9 mouse cellular contexts compared by ENCODE assay signal in genomic region chr16:29734738-29735250, GRCm38 (mm10).
DNase-seq lines count a peak whose midpoint lies in the region; ATAC-seq and TF ChIP-seq lines count a peak whose summit lies in the region.
"Had no signal": no experiment of that assay in that cellular context is flagged by ENCODE, and none has a peak within 500 bp of the region (broad histone marks: within the 10 kb centered on the region; RNA-seq: fewer than 3 reads in every experiment).

No protein-coding gene starts in this region.

- no peak for TF ChIP-seq POLR2A in brain, embryonic 14.5 days (IDR thresholded peaks at IDR 0.05; ENCODE audit: borderline replicate concordance, extremely low read depth, insufficient read depth, insufficient read length, poor library complexity, severe bottlenecking)

- H3K27ac ChIP-seq in ES-E14 (ENCODE audit: insufficient read depth, low read depth, low read length, poor library complexity, severe bottlenecking): 0 out of 2 replicates have a peak overlapping the region, but pooled peaks have one; percentile 8
- H3K27ac ChIP-seq in lung, embryonic 14.5 days (ENCODE audit: low read depth): peak overlapping the region; percentile 92
- H3K27ac ChIP-seq: macrophage had no signal

- peak; percentile 77 for ATAC-seq in lung, embryonic 14.5 days (ENCODE audit: insufficient read depth)

- H3K36me3 ChIP-seq in ES-E14 (ENCODE audit: control insufficient read depth, insufficient read depth, low read length, poor library complexity, severe bottlenecking): no peaks in the 10 kb centered on the region
- H3K36me3 ChIP-seq in lung, embryonic 14.5 days (ENCODE audit: insufficient read depth): no peaks in the 10 kb centered on the region

- peak overlapping the region; percentile 43 for H3K4me2 ChIP-seq in lung, embryonic 14.5 days

- DNase-seq in ES-E14 (ENCODE audit: low read depth, low spot score): peak; percentile 48
- peak; percentile 90 for DNase-seq in brain, embryonic 14.5 days (ENCODE audit: low read depth)
- DNase-seq in heart, adult 9 months (ENCODE audit: low spot score in 2 of 2): peak; percentile 72
- peak; percentile 68 for DNase-seq in kidney, adult 11 months
- DNase-seq in lung, embryonic 14.5 days: peak; percentile 83
- peak; percentile 47 for DNase-seq in skeletal muscle tissue, adult 2 months (ENCODE audit: low read depth, low spot score)
- no peak for DNase-seq in ovary, postnatal 36 days (ENCODE audit: low spot score)
- DNase-seq in cerebellum, postnatal 36 days: no peak

- H3K4me3 ChIP-seq in ES-E14 (ENCODE audit: insufficient read depth in 1 of 2, low read depth in 1 of 2, low read length in 2 of 2, poor library complexity in 1 of 2, severe bottlenecking in 1 of 2): no peak overlapping the region
- H3K4me3 ChIP-seq in lung, embryonic 14.5 days (ENCODE audit: low read depth, low read length): no peak overlapping the region

- no peaks in the 10 kb centered on the region for H3K9me3 ChIP-seq in ES-E14 (ENCODE audit: control insufficient read depth, insufficient read depth, low read depth, low read length)
- no peaks in the 10 kb centered on the region for H3K9me3 ChIP-seq in lung, embryonic 14.5 days (ENCODE audit: low read depth, low read length)

- peaks cover 0 to 11% of the 10 kb centered on the region in 2 experiments; a peak in 2 of 4 replicates for H3K4me1 ChIP-seq in ES-E14 (ENCODE audit: control insufficient read depth in 2 of 2, insufficient read depth in 2 of 2, low read length in 2 of 2, poor library complexity in 1 of 2)
- H3K4me1 ChIP-seq in lung, embryonic 14.5 days (ENCODE audit: insufficient read depth): peaks cover 37% of the 10 kb centered on the region

- in situ Hi-C loops in ES-E14 (cut with MboI; ENCODE audit: low sequenced_read_pairs in 2 of 2, unreplicated experiment in 2 of 2): no loop called here

- no peak overlapping the region for H3K9ac ChIP-seq in ES-E14 (ENCODE audit: insufficient read depth, low read depth, low read length, poor library complexity, severe bottlenecking)
- H3K9ac ChIP-seq in lung, embryonic 14.5 days: peak overlapping the region; percentile 20

- 3% methylated on average over 12 of the region's 12 CpGs for WGBS in lung, embryonic 14.5 days

- no peaks in the 10 kb centered on the region; the same call in 1 of the 2 replicates for H3K27me3 ChIP-seq in lung, embryonic 14.5 days (ENCODE audit: insufficient read depth, low read length)

- no peak for TF ChIP-seq CTCF in brain, embryonic 14.5 days (IDR thresholded peaks at IDR 0.05; ENCODE audit: borderline replicate concordance, extremely low read depth, insufficient read depth, insufficient read length)
- no peak for TF ChIP-seq CTCF in lung, embryonic 14.5 days (IDR thresholded peaks at IDR 0.05; ENCODE audit: low read depth)

TF ChIP-seq in ES-E14, 5 proteins besides CTCF, POLR2A, EP300 and RAD21:
- TF ChIP-seq CHD2 (IDR thresholded peaks at IDR 0.05; ENCODE audit: low read depth, low read length) (no peak), MAFK (IDR thresholded peaks at IDR 0.05; ENCODE audit: insufficient read depth, low read depth, low read length) (no peak), HCFC1 (IDR thresholded peaks at IDR 0.05; ENCODE audit: borderline replicate concordance, insufficient read depth, low read length) (no peak), ZC3H11A (IDR thresholded peaks at IDR 0.05; ENCODE audit: borderline replicate concordance, low read depth, low read length) (no peak), ZNF384 (IDR thresholded peaks at IDR 0.05; ENCODE audit: low read depth, low read length) (no peak)

Comparison
In these comparisons a context has a peak if more than half of its experiments do, and no peak if none do; other contexts are left out.
1. DNase-seq: peak in ES-E14 (single experiment), brain, embryonic 14.5 days (single experiment), heart, adult 9 months (2 of 2), kidney, adult 11 months (single experiment), lung, embryonic 14.5 days (single experiment) and skeletal muscle tissue, adult 2 months (single experiment); none in ovary, postnatal 36 days (single experiment) and cerebellum, postnatal 36 days (0 of 2).